Mouse (Mus musculus): ENCODE measurements at regions not wholly inside any gene's neighbourhood (a gene's known extent, or its start where the extent isn't known, plus 50 kb on each side); places are given as distances from the start of the nearest gene placed in this dataset.

- TF ChIP-seq CTCF (conservative IDR thresholded peaks at IDR 0.05; ENCODE audit: insufficient read depth, insufficient read length, low read depth, low read length) (no peak), POLR2A (IDR thresholded peaks at IDR 0.05; ENCODE audit: low read depth, low read length) (no peak)
Measured at GRCm38 (mm10) chr12:9924561-9924960, 354.6 kb downstream of the Osr1 start.
